Mouse (Mus musculus): ENCODE data around the gene Banp. TPM values are rescaled to one million over a fixed set of nuclear protein-coding genes. Genes with fewer than 3 reads are reported as not detected.

Banp gene
- polyA plus RNA-seq, 1 experiment from 2014 or later, result 45.2 TPM

DNA sequence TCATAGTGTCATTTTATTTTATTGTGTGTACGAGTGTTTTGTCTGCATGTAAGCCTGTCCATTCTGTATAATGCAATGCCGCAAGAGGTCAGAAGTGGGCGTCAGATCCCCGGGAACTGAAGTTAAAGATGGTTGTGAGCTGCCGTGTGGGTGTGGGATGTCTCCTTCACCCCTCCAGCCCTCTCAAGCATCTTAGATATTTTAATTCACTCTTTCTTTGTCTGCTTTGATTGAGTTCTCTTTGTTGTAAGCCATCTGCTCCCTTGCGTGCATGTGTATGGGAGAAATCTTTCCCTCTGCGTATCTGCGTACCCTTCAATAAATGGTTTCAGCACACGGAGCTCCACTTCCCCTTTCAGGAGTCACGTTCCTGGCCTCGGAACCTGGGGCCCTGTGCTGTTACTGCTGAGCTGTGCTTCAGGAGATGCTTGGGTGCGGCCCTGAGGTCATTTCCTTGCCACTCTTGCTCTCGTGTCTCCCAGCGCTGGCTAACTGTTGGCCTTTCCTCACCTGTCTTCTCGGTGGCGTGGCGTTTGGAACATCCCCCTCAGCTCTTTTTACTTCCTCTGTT, 22.0 kb downstream of the Banp start:
- CTCF ChIA-PET, result interaction anchor here (1.0 kb wide), 1 partner anchor 10 kb away, joined by 3 read pairs; no protein-coding TSS in a partner anchor

DNA sequence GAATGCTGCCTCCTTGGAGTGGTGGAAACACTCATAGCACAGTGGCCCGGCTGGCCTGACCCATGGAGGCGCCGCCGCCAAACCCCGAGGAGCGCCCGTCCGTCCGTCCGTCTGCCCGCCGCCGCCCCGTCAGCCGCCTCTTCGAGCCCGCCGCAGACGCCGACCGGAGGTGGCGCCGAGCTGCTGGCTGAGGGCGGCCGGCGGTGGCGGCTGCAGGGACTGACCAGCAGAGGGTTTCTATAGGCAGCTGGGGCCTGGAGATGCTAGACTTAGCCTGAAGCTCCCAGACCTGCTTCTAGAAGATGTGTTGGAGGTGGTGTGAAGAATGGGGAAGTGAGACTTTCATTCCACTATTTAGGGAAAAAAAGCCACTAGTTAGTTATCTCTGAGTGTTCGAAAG, 24.4 kb downstream of the Banp start:
- ATAC-seq (no peak), DNase-seq (ENCODE audit: low read depth, low spot score) (no peak)
- ChIA-PET CTCF (no interaction called here), POLR2A (no interaction called here)
- TF ChIP-seq CTCF (IDR thresholded peaks at IDR 0.05), result no peak
- in situ Hi-C loops (cut with MboI; ENCODE audit: low pct_unique_long_range_greater_than_20kb), result loop anchor here (10.0 kb wide), 1 partner anchor 291 kb away; no protein-coding TSS in a partner anchor
- H3K27me3 ChIP-seq, result no peaks in the 10 kb centered on the region

More for the DNA sequence above, 22.0 kb downstream of the Banp start:
- no peaks in the 10 kb centered on the region for H3K27me3 ChIP-seq
- DNase-seq (ENCODE audit: low read depth, low spot score) (no peak), ATAC-seq (no peak)
- POLR2A ChIA-PET, result interaction anchor here (0.5 kb wide), 1 partner anchor 279 kb away, joined by 3 read pairs; no protein-coding TSS in a partner anchor
- TF ChIP-seq CTCF (IDR thresholded peaks at IDR 0.05), result no peak
- in situ Hi-C loops (cut with MboI; ENCODE audit: low pct_unique_long_range_greater_than_20kb), result loop anchor here (10.0 kb wide), 1 partner anchor 293 kb away; no protein-coding TSS in a partner anchor

DNA sequence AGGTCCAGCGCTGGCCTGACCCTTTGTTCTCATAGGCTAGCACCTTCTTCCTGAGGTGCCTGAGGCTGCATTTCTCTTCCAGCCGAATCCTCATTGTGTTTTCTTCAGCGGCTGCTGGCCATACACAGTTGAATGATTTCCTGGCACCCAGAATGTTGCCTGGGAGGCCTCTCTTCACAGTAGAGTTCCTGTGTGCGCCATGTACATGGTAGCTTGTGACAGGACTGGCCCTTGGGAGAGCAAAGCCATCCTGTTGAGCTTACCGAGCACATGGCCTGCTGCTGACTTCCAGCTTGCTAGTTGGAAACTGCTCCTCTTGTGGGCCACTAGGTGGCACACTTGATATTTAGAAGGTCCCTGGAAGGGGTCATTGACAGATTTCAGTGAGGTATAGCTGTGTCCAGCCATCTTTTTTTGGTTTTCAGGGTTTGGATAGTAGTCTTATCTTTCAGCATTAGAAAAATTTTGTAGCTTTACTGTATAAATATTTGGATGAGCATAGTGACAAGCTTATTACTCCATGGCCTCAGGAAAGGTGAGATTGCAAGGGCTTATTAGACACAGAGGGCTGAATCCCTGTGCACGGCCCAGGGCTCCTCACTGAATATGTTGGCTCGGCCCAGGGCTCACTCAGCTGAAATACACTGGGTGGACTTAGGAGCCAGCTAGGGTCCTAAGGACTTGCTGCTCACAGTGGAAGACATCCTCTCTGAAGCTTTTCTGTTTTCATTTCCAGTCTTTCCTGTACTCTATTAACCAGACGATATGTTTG, 28.5 kb downstream of the Banp start:
- ChIA-PET CTCF (interaction anchor here (0.7 to 2.9 kb wide), 30 partner anchors 10 to 391 kb away, joined by 3 to 16 read pairs (median 4); partner anchors contain the start of gene Zfpm1), POLR2A (interaction anchor here (0.5 to 1.3 kb wide), 4 partner anchors 10 to 162 kb away, joined by 3 to 6 read pairs (median 4); no protein-coding TSS in a partner anchor)
- H3K27me3 ChIP-seq, result no peaks in the 10 kb centered on the region
- ATAC-seq (peak; percentile 81), DNase-seq (ENCODE audit: low read depth, low spot score) (peak; percentile 55)
- in situ Hi-C loops (cut with MboI; ENCODE audit: low pct_unique_long_range_greater_than_20kb), result loop anchor here (10.0 kb wide), 1 partner anchor 287 kb away; no protein-coding TSS in a partner anchor
- TF ChIP-seq CTCF (IDR thresholded peaks at IDR 0.05), result peak; percentile 94

DNA sequence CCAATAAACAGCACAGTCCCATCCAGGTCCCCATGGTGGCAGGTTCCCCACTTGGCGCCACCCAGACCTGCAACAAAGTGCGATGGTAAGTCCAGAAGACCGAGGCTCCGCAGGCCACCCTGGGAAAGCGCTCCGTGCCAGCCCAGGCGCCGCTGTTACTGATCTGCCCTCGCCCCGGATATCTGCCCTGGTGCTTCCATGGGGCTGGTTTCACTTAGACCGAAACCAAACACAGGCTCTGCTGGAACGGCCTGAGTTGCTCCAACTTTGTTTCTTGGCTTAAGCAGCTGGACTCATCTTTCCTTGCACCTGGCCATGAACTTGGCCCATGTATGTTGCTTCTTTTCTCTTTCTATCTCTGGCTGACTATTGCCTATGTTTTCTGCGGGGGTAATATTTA, 29.1 kb downstream of the Banp start:
- no peak for TF ChIP-seq CTCF (IDR thresholded peaks at IDR 0.05)
- no peak for DNase-seq (ENCODE audit: low read depth, low spot score)
- ChIA-PET POLR2A (interaction anchor here (0.6 to 1.2 kb wide), 2 partner anchors 9 to 32 kb away, joined by 3 to 6 read pairs; no protein-coding TSS in a partner anchor), CTCF (interaction anchor here (0.7 to 2.9 kb wide), 27 partner anchors 9 to 390 kb away, joined by 3 to 16 read pairs (median 5); partner anchors contain the start of gene Zfpm1)
- no peak for ATAC-seq
- H3K27me3 ChIP-seq, result no peaks in the 10 kb centered on the region
- in situ Hi-C loops (cut with MboI; ENCODE audit: low pct_unique_long_range_greater_than_20kb), result loop anchor here (10.0 kb wide), 1 partner anchor 286 kb away; no protein-coding TSS in a partner anchor

DNA sequence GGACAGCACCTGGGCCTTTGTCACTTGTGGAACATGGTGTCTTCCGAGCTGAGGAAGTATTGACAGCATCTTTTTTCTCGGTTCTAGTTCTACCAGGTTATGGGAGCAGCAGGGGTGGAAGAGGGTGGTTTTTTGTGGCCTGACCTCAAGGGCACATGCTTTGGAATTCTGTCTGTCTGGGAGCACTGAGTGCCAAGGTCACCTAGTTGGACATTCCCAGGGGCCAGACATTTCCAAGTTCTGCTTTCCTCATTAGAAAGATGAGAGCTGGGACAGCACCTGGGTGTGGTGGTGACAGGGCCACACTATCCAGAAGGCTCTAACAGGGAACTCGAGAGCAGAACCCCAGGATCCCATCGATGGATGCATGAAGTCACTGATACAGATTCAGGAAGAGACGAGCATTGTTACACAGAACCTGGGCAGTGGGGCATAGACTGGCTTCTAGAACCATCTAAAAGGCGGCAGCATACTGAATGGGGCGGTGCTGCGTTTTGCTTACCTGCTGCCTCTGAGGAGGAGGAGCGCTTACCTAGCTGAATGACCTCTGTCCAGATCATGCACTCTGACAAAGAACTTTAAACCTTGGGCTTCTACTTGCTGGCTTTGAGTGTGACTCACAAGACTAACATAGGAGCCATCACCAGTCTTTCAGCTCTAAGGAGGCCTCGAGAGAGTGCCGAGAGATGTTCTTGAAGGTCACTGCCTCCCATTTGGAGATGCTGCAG, 31.4 kb downstream of the Banp start:
- ATAC-seq (no peak), DNase-seq (ENCODE audit: low read depth, low spot score) (no peak)
- in situ Hi-C loops (cut with MboI; ENCODE audit: low pct_unique_long_range_greater_than_20kb), result no loop called here
- ChIA-PET CTCF (no interaction called here), POLR2A (interaction anchor here (1.2 to 1.3 kb wide), 2 partner anchors 18 to 157 kb away, joined by 3 read pairs; no protein-coding TSS in a partner anchor)
- TF ChIP-seq CTCF (IDR thresholded peaks at IDR 0.05), result no peak
- no peaks in the 10 kb centered on the region for H3K27me3 ChIP-seq

DNA sequence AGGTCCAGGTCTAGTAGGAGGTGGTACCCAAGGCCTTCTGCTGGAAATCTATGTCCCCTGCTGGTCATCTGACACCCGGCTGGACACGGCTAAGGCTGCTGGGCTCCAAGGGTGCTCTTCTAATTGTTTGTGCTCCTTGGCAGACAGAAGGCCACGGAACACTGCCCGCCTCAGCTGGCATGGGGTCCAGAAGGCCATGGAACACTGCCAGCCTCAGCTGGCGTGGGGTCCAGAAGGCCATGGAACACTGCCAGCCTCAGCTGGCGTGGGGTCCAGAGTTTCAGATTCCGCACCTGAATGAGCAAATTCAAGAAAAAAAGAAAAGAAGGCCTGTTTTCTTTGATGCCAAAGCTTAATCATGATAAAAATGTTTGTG, 32.0 kb downstream of the Banp start:
- ChIA-PET POLR2A (interaction anchor here (1.3 kb wide), 1 partner anchor 17 kb away, joined by 3 read pairs; no protein-coding TSS in a partner anchor), CTCF (no interaction called here)
- ATAC-seq, result no peak
- no peaks in the 10 kb centered on the region for H3K27me3 ChIP-seq
- in situ Hi-C loops (cut with MboI; ENCODE audit: low pct_unique_long_range_greater_than_20kb), result no loop called here
- DNase-seq (ENCODE audit: low read depth, low spot score), result no peak
- no peak for TF ChIP-seq CTCF (IDR thresholded peaks at IDR 0.05)

DNA sequence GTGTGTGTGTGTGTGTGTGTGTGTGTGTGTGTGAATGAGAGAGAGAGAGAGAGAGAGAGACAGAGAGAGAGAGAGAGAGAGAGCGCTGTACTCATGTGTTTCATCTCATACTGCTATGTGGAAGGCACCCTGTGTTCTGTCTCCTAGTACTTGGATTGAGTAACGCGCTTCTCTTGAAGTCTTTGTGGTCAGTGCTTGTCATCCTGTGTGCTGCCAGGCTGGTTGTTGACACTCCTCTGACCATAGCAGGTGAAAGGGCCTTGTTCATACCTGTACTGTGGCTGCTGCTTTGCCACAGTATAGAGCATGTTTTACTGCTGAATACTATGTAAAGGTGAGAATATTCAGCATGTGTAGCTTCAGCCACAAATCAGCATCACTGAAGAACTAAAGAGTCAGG, 36.1 kb downstream of the Banp start:
- CTCF ChIA-PET, result no interaction called here
- ATAC-seq, result no peak
- in situ Hi-C loops (cut with MboI; ENCODE audit: low pct_unique_long_range_greater_than_20kb), result no loop called here
- no peaks in the 10 kb centered on the region for H3K27me3 ChIP-seq
- TF ChIP-seq CTCF (IDR thresholded peaks at IDR 0.05), result no peak
- no peak for DNase-seq (ENCODE audit: low read depth, low spot score)
- POLR2A ChIA-PET, result no interaction called here

DNA sequence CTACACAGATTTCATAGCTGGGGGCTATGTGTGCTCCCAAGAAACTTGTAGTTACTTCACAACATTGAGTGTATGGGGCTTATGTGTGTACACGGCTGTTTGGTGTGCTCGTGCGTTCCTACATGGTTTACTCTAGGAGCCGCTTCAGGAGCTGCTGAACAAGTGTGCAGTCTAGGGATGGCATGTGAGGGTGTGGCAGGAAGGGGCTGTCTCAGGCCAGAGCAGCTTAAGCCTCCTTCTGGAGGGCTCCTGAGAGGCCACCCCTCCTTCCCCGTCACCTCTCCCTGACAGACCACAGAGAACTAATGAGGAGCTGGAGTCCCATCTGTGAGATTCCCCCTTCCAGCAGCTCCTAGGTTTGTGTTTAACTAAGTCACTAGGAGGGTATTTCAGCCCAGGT, 38.3 kb downstream of the Banp start:
- ATAC-seq, result no peak
- no peaks in the 10 kb centered on the region for H3K27me3 ChIP-seq
- CTCF ChIA-PET, result interaction anchor here (0.7 to 2.0 kb wide), 4 partner anchors 10 to 228 kb away, joined by 3 to 6 read pairs (median 4); no protein-coding TSS in a partner anchor
- TF ChIP-seq CTCF (IDR thresholded peaks at IDR 0.05), result no peak
- POLR2A ChIA-PET, result interaction anchor here (0.8 to 1.1 kb wide), 3 partner anchors 9 to 167 kb away, joined by 3 to 6 read pairs (median 4); no protein-coding TSS in a partner anchor
- no peak for DNase-seq (ENCODE audit: low read depth, low spot score)
- in situ Hi-C loops (cut with MboI; ENCODE audit: low pct_unique_long_range_greater_than_20kb), result no loop called here

DNA sequence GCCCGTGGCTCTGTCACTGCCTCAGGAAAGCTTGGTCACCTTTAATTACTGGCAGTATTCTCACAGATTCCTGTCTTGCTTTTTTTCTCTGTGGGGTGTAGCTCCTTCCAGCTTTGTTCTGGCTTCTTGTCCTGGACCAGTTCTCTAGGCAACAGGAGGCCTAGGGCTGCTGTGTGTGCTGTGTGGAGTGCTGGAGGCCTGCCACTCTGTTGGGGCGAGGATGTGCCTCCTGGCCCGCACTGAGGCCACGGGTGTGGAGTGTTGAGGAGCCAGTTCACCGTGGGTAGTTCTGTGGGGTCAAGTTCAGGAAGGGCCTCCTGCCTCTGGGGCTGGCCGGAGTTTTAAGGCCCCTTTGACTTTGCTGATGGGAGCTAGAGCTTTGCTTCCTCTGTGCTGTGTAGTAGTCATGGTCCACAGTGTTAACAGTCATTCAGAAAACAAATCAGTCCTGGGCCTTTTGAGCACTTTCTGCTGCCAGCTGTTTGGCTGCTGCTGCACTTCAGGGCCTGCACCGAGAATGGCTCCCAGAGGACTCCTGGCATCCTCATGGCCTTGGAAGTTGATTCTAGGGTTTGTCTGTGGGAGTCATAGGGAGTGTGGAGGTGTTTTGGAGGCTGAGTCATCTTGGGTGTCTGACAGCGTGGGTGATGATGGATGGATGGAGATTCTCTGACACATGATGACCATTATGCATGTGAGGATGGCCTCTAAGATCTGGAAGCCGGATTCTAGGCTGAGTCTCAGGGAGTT, 41.1 kb downstream of the Banp start:
- H3K27me3 ChIP-seq, result no peaks in the 10 kb centered on the region
- ChIA-PET POLR2A (interaction anchor here (0.7 kb wide), 1 partner anchor 11 kb away, joined by 4 read pairs; no protein-coding TSS in a partner anchor), CTCF (interaction anchor here (0.9 to 1.4 kb wide), 2 partner anchors 11 to 12 kb away, joined by 3 to 4 read pairs; no protein-coding TSS in a partner anchor)
- TF ChIP-seq CTCF (IDR thresholded peaks at IDR 0.05), result no peak
- in situ Hi-C loops (cut with MboI; ENCODE audit: low pct_unique_long_range_greater_than_20kb), result loop anchor here (5.0 kb wide), 2 partner anchors 67 to 157 kb away; no protein-coding TSS in a partner anchor
- no peak for ATAC-seq
- DNase-seq (ENCODE audit: low read depth, low spot score), result peak; percentile 84
